Mouse (Mus musculus) neural tube, embryonic 12.5 days (tissue): ENCODE measurements around the gene Rasl10b. TPM values are rescaled to one million over a fixed set of nuclear protein-coding genes. Genes with fewer than 3 reads are reported as not detected.

Experiments
- ATAC-seq: fragments of 200-750 bp; cut with Nextera tagmentation; 2 replicates; pipeline ENCODE4 v1.8.0; 2017; ENCODE audit warnings: low read depth, mild to moderate bottlenecking, moderate TSS enrichment, moderate library complexity; ENCODE audit not compliant: low FRiP score
- H3K27ac ChIP-seq: fragments of 300-500 bp; sonication (generic); 2 replicates; pipeline ENCODE4 v1.5.1; 2016
- H3K27me3 ChIP-seq: fragments of 300-500 bp; sonication (generic); replicated peaks from 2 replicates; pipeline ENCODE4 v1.6.1; 2016; ENCODE audit warnings: mild to moderate bottlenecking
- H3K36me3 ChIP-seq: fragments of 300-500 bp; sonication (generic); 2 replicates; pipeline ENCODE4 v1.6.1; 2016; ENCODE audit warnings: mild to moderate bottlenecking
- H3K4me1 ChIP-seq: fragments of 300-500 bp; sonication (generic); 2 replicates; pipeline ENCODE4 v1.6.1; 2016
- H3K4me2 ChIP-seq: fragments of 300-500 bp; sonication (generic); replicated peaks from 2 replicates; pipeline ENCODE4 v1.6.1; 2016; ENCODE audit warnings: mild to moderate bottlenecking
- H3K4me3 ChIP-seq: fragments of 300-500 bp; sonication (generic); 2 replicates; pipeline ENCODE4 v1.5.1; 2016
- H3K9ac ChIP-seq: fragments of 300-500 bp; sonication (generic); 2 replicates; pipeline ENCODE4 v1.6.1; 2016; ENCODE audit warnings: mild to moderate bottlenecking
- H3K9me3 ChIP-seq: fragments of 300-500 bp; sonication (generic); 2 replicates; pipeline ENCODE4 v1.6.1; 2016; ENCODE audit warnings: mild to moderate bottlenecking
- WGBS: fragments of 180-500 bp; shearing (Covaris S2); methylation state at CpG from one replicate; pipeline ENCODE4 v1.1.7; 2016; 5-methylcytosine and 5-hydroxymethylcytosine counted together
- polyA plus RNA-seq: library from polyadenylated mRNA; unstranded; fragments of >200 nt; fragmentation: Nextera tagmentation; extraction: Ambion mirVana; gene quantifications from 2 replicates; pipeline ENCODE4 v1.2.1, GENCODE M21; 2016

Gene Rasl10b
- polyA plus RNA-seq, 1 experiment from 2014 or later = 24.2 TPM

DNA sequence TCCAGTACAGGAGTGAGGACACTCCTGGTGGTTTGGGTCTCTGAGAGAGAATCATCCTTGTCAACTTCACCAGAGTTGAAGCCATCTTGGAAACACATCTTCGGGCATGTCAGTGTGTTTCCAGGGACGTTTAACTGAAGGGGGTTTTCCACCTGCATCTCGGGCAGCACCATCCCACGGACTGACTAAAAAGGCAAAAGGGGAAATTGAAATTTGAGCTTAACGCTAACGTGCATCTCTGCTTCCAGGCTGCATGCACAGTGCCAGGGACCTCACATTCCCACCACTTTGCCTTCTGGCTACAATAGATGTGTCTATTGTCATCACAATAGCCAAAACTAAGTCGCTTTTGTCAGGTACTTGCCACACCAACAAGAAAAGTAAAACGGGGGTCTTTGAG lies 695 bp upstream of the Rasl10b start:
- no peak overlapping the region for H3K4me2 ChIP-seq
- ATAC-seq = no peak
- peaks cover 9% of the 10 kb centered on the region for H3K36me3 ChIP-seq
- H3K4me1 ChIP-seq = peaks cover 17% of the 10 kb centered on the region
- no peak overlapping the region for H3K4me3 ChIP-seq
- H3K27ac ChIP-seq = no peak overlapping the region
- no peaks in the 10 kb centered on the region for H3K9me3 ChIP-seq
- 53% methylated on average over 8 of the region's 8 CpGs for WGBS
- H3K27me3 ChIP-seq = no peaks in the 10 kb centered on the region
- no peak overlapping the region for H3K9ac ChIP-seq

DNA sequence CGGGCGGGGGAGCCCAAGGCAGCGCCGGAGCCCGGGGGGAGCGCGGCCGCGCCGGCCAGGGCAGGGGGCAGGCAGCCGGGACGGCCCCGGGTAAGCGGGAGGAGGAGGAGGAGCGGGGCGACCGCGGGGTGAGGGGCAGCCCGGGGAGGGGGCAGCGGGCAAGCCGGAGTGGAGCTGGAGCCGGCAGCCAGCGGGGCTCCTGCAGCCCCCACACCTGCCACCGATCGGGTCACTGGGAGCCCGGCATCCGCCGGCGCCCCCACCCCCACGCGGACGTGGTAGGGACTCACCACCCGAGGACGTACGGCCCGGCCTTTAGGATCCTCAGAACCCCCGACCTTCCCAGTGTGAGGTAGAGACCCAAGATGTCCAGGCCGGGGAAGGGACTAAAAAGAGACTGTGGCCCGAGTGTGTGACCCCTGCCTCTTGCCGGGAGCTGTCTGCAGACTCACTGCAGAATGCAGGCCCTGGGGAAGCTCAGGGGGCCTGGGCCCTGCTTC lies 905 bp downstream of the Rasl10b start:
- ATAC-seq = peak; percentile 59
- H3K4me3 ChIP-seq = peak overlapping the region; percentile 96
- 0 out of 2 replicates have a peak, but pooled peaks cover 3% of the 10 kb centered on the region for H3K27me3 ChIP-seq
- peak overlapping the region; percentile 90 for H3K4me2 ChIP-seq
- H3K36me3 ChIP-seq = no peaks in the 10 kb centered on the region
- H3K9me3 ChIP-seq = no peaks in the 10 kb centered on the region
- H3K27ac ChIP-seq = no peak overlapping the region
- H3K9ac ChIP-seq = peak overlapping the region; percentile 93
- under 1% methylated on average over 23 of the region's 40 CpGs for WGBS
- H3K4me1 ChIP-seq = peaks cover 17% of the 10 kb centered on the region

DNA sequence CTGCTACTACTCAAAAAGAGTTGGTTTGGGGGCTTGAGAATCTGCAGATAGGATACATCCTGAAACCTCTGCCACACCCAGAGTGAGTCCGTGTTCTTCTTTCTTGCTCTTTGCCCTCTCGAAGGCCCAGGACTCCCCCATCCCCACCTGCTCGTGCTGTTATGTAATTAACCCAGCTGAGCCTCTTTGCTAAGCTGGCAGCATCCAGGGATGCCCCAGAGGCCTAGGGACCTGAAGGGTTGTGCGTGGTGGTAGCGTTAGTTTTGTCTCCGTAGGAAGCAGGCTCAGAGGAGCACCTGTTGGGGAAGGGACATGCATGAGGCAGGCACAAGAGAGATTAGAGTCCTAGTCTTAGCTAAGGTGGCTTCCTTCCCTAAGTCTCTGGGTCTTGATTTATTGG lies 1.6 kb downstream of the Rasl10b start:
- Histone ChIP-seq H3K4me2 (peak overlapping the region; percentile 90), H3K27ac (no peak overlapping the region), H3K4me1 (peaks cover 17% of the 10 kb centered on the region), H3K36me3 (no peaks in the 10 kb centered on the region), H3K4me3 (peak overlapping the region; percentile 96), H3K27me3 (0 out of 2 replicates have a peak, but pooled peaks cover 3% of the 10 kb centered on the region), H3K9me3 (no peaks in the 10 kb centered on the region), H3K9ac (peak overlapping the region; percentile 93)
- no peak for ATAC-seq
- WGBS = 29% methylated on average over 6 of the region's 6 CpGs

DNA sequence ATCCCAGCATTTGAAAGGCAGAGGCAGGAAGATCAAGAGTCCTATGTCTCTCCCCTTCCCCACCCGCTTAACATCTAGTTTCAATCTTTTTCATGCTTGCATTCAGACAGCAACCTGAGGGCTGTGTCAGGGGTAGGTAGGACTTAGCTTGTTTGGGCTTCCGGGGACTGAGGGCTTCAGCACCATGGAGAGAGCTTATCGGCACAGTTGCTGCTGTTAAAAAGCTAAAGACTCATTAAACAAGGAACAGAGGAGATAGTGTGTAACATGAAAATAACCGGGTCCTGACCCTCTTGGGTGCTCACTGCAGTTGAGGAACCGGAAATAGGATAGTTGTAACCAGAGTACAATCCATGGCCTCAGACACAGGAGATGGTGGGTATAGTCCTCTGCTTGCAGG lies 8.1 kb downstream of the Rasl10b start:
- no peak for ATAC-seq
- no peak overlapping the region for H3K9ac ChIP-seq
- no peak overlapping the region for H3K4me2 ChIP-seq
- peaks cover 33% of the 10 kb centered on the region for H3K27me3 ChIP-seq
- H3K4me1 ChIP-seq = peaks cover 9% of the 10 kb centered on the region; the same call in 1 of the 2 replicates
- no peaks in the 10 kb centered on the region for H3K36me3 ChIP-seq
- no peaks in the 10 kb centered on the region for H3K9me3 ChIP-seq
- WGBS = 20% methylated on average over 5 of the region's 5 CpGs
- no peak overlapping the region for H3K4me3 ChIP-seq
- H3K27ac ChIP-seq = no peak overlapping the region

DNA sequence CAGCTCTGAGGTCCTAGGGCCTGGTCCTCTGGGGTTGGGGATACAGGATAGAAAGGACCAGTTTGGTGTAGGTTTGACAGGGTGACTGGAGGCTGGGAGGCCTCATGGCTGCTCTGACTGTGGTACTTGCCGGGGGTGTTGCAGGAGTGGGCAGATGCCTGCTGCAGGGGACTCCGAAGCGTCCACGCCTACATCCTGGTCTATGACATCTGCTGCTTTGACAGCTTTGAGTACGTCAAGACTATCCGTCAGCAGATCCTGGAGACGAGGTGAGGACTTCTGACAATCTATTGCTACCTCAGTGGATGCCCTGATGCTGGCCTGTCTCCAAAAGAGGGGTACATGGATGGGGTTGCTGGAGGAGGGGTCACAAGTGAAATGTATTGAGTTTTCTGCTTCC lies 8.8 kb downstream of the Rasl10b start:
- H3K4me3 ChIP-seq = no peak overlapping the region
- 83% methylated on average over 7 of the region's 7 CpGs for WGBS
- peaks cover 34% of the 10 kb centered on the region for H3K27me3 ChIP-seq
- H3K4me1 ChIP-seq = peaks cover 9% of the 10 kb centered on the region; the same call in 1 of the 2 replicates
- H3K27ac ChIP-seq = no peak overlapping the region
- ATAC-seq = no peak
- H3K4me2 ChIP-seq = no peak overlapping the region
- H3K9ac ChIP-seq = no peak overlapping the region
- H3K9me3 ChIP-seq = no peaks in the 10 kb centered on the region
- H3K36me3 ChIP-seq = no peaks in the 10 kb centered on the region

DNA sequence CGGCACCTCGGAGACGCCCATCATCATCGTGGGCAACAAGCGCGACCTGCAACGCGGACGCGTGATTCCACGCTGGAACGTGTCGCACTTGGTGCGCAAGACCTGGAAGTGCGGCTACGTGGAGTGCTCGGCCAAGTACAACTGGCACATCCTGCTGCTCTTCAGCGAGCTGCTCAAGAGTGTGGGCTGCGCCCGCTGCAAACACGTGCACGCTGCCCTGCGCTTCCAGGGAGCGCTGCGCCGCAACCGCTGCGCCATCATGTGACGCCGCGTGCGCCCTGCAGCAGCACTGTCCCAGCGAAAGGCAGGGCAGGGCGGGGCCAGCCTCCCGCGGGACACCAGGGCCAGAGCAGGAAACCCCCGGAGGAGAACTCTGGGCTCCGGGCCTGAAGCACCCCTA lies 9.6 kb downstream of the Rasl10b start:
- ATAC-seq = no peak
- Histone ChIP-seq H3K9ac (no peak overlapping the region), H3K4me1 (peaks cover 9% of the 10 kb centered on the region; the same call in 1 of the 2 replicates), H3K27ac (no peak overlapping the region), H3K9me3 (no peaks in the 10 kb centered on the region), H3K36me3 (no peaks in the 10 kb centered on the region), H3K27me3 (peaks cover 36% of the 10 kb centered on the region), H3K4me2 (peak overlapping the region; percentile 48), H3K4me3 (no peak overlapping the region)
- WGBS = 7% methylated on average over 38 of the region's 38 CpGs

DNA sequence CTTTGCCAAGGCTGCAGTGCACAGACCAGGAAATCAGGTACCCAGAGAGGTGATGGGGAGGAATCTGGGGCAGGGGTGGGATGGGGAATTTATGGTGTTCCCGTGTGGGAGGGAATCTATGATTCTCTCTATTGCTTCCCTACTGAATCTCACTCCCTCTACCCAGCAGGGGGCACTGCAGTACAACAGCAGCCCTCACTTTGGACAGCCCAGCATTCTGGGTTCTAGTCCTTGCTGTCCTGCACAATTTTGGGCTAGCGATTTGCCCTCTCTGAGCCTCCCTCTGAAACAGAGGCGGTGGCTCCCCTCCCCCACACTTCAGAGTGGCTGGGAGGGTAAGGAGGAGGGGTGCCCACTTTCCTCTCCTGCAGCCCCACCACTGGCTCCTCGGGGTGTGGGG lies 11.4 kb downstream of the Rasl10b start:
- H3K9ac ChIP-seq = no peak overlapping the region
- no peak overlapping the region for H3K4me3 ChIP-seq
- H3K27me3 ChIP-seq = peaks cover 35% of the 10 kb centered on the region
- H3K4me1 ChIP-seq = peaks cover 9% of the 10 kb centered on the region; the same call in 1 of the 2 replicates
- WGBS = 34% methylated on average over 4 of the region's 4 CpGs
- no peaks in the 10 kb centered on the region for H3K36me3 ChIP-seq
- no peak for ATAC-seq
- no peak overlapping the region for H3K27ac ChIP-seq
- no peak overlapping the region for H3K4me2 ChIP-seq
- no peaks in the 10 kb centered on the region for H3K9me3 ChIP-seq

DNA sequence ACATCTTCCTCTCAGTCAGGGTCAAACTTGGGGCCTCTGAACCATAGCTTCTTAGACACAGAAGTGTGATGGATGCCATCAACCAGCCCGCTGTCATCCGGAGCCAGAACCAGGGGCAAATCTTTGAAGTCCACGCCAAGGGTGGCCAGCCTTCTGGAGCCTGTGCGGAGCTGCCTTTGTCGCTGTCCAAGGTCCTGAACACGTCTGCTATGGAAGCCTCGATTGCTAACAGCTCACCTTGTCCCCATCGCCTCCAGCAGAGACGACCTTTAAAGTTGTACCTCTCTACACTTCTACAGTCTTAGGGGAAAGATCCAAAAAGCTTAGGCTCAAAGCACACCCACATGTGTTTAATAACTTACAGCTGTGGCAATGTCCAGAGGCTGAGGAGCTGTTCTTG lies 12.4 kb downstream of the Rasl10b start:
- H3K27me3 ChIP-seq = peaks cover 42% of the 10 kb centered on the region
- H3K9me3 ChIP-seq = no peaks in the 10 kb centered on the region
- no peak overlapping the region for H3K27ac ChIP-seq
- H3K36me3 ChIP-seq = no peaks in the 10 kb centered on the region
- WGBS = 4% methylated on average over 9 of the region's 9 CpGs
- no peak overlapping the region for H3K4me2 ChIP-seq
- no peak overlapping the region for H3K9ac ChIP-seq
- peaks cover 9% of the 10 kb centered on the region; the same call in 1 of the 2 replicates for H3K4me1 ChIP-seq
- no peak for ATAC-seq
- H3K4me3 ChIP-seq = no peak overlapping the region

DNA sequence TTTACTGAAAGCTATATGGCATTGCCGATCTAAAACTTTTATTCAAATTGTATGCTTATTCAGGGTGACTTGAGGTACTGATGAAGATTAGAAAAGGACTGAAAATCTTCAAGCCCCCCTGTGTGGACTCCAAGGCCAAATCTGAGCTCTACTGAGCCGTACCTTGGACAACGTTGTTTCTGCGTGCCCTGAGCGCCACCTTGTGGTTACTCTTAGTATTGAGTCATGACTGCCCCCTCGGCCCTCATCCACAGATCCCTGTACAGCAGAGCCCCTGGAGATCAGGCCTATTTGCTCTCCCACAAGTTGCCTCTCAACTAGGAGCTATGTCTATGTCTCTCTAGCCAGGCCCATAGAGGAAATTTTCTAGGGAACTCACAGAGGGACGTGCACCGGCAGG lies 15.7 kb downstream of the Rasl10b start:
- Histone ChIP-seq H3K9ac (no peak overlapping the region), H3K4me2 (no peak overlapping the region), H3K4me3 (no peak overlapping the region), H3K9me3 (no peaks in the 10 kb centered on the region), H3K4me1 (no peaks in the 10 kb centered on the region), H3K36me3 (no peaks in the 10 kb centered on the region), H3K27ac (no peak overlapping the region), H3K27me3 (peaks cover 49% of the 10 kb centered on the region)
- WGBS = 8% methylated on average over 8 of the region's 8 CpGs
- peak; percentile 72; the same call in 1 of the 2 replicates for ATAC-seq

DNA sequence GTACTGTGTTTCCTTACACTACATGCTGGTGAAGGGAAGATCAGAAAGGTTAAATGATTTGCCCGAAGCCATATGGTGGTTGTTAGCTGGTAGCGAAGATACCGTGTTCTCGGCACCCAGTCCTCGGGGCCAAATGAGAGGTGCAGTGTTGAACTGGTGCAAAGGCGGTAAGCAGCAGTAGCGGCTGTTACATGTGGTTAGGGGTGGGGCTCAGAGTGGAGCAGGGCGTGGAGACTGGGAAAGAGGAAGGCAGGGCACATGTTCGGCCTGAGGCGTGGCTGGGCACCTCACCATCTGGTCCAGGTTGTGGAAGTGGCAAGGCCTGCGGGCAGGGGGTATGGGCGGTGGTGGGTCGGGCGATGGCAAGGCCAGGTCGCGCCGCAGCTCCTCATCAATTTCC lies 18.0 kb downstream of the Rasl10b start:
- Histone ChIP-seq H3K36me3 (no peaks in the 10 kb centered on the region), H3K9ac (no peak overlapping the region), H3K4me3 (no peak overlapping the region), H3K27ac (no peak overlapping the region), H3K4me2 (peak overlapping the region; percentile 26; the same call in 1 of the 2 replicates), H3K9me3 (no peaks in the 10 kb centered on the region), H3K27me3 (peaks cover 46% of the 10 kb centered on the region), H3K4me1 (no peaks in the 10 kb centered on the region)
- 37% methylated on average over 17 of the region's 17 CpGs for WGBS
- ATAC-seq = no peak

DNA sequence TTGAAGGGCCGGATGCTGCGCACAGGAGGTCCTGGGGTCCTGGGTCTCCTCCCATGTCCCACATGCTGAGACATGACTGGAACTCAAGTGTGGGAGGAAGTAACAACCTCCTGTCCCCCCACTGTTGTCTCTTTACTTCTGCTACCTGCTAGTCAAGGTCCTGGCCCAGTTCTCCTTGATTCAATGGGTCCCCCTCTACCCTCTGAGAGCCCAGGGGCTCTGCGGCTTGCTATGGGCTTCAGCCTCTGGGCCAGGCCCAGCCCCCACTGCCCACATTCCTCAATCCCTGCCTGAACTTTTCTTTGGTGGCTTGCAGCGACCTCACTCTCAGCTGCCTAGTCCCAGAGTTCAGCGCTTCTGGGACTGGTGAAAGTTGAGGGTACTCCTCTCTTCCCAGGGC lies 20.4 kb downstream of the Rasl10b start, which contains the start of gene Gas2l2:
Gas2l2 (minus strand) TSS at position 101 of the 400 bp plus-strand sequence.
- Histone ChIP-seq H3K4me3 (no peak within 1 kb of the TSS), H3K4me2 (no peak within 1 kb of the TSS), H3K27me3 (peaks cover 42% of the 10 kb centered on the region), H3K4me1 (no peaks in the 10 kb centered on the region), H3K9ac (no peak within 1 kb of the TSS), H3K9me3 (no peaks in the 10 kb centered on the region), H3K36me3 (no peaks in the 10 kb centered on the region), H3K27ac (no peak within 1 kb of the TSS)
- 69% methylated on average over 5 of the region's 5 CpGs for WGBS
- ATAC-seq = no peak

DNA sequence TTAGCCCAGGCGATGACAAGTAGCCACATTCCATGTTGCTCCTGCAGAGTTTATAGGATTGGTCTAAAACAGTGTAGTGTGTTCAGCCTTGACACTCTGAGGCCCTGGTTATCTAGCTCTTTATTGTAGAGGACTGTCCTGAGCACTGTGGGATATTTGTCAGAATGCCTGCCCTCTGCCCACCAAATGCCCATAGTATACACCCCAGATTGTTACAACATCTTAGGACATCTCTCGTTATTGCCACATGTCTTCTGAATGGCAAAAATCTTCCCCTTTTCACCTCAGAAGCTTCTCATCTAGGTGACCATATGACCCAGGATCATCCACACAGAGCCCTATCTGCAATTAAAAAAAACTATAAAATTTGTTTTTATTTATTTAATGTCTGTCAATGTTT lies 23.6 kb downstream of the Rasl10b start:
- peaks cover 25% of the 10 kb centered on the region for H3K27me3 ChIP-seq
- no peak overlapping the region for H3K27ac ChIP-seq
- no peaks in the 10 kb centered on the region for H3K4me1 ChIP-seq
- H3K36me3 ChIP-seq = no peaks in the 10 kb centered on the region
- H3K9ac ChIP-seq = no peak overlapping the region
- ATAC-seq = no peak
- H3K9me3 ChIP-seq = no peaks in the 10 kb centered on the region
- WGBS = 76% methylated on average over 2 of the region's 2 CpGs
- H3K4me3 ChIP-seq = no peak overlapping the region
- H3K4me2 ChIP-seq = no peak overlapping the region

DNA sequence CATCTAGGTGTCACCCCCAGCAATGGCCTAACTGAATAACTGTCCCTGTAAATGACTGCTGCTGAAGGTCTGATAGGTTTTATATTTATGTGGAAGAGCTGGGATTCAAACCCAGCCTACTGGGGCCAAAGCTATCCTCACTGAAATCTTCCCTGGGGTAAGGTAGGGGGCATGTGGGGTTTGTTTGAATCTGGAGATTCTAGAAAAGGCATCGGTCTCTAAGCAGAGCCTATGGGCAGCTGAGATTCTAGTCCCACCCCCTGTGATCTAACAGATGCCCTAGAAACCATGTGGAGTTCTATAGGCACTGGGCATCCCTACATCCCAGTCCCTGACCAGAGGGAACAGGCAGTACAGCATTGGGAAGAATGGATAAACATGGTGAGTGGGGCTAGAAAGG lies 28.4 kb downstream of the Rasl10b start, which contains the start of gene 1700020L24Rik:
1700020L24Rik (plus strand) TSS at position 301 of the 400 bp plus-strand sequence.
- H3K4me1 ChIP-seq = no peaks in the 10 kb centered on the region; the same call in 1 of the 2 replicates
- H3K4me2 ChIP-seq = no peak within 1 kb of the TSS
- H3K9me3 ChIP-seq = no peaks in the 10 kb centered on the region
- H3K4me3 ChIP-seq = no peak within 1 kb of the TSS
- H3K9ac ChIP-seq = no peak within 1 kb of the TSS
- ATAC-seq = no peak
- no peak within 1 kb of the TSS for H3K27ac ChIP-seq
- WGBS = 96% methylated on average over 1 of the region's 1 CpGs
- H3K27me3 ChIP-seq = peaks cover 15% of the 10 kb centered on the region
- no peaks in the 10 kb centered on the region for H3K36me3 ChIP-seq
